Mouse (Mus musculus): ENCODE measurements at regions not wholly inside any gene's neighbourhood (a gene's known extent, or its start where the extent isn't known, plus 50 kb on each side); places are given as distances from the start of the nearest gene placed in this dataset.

- TF ChIP-seq CTCF (IDR thresholded peaks at IDR 0.05; ENCODE audit: control insufficient read depth, insufficient read depth, insufficient read length) (no peak), CEBPB (IDR thresholded peaks at IDR 0.05; ENCODE audit: low read depth) (no peak), MYOG (IDR thresholded peaks at IDR 0.05; ENCODE audit: control insufficient read depth, extremely low read depth, insufficient read length) (no peak)
These were observed 210.8 kb upstream of the Hnrnpa3 start for GRCm38 (mm10) chr2:75448221-75448620.

Data from C2C12 (cell line).